Mouse (Mus musculus): ENCODE results near the gene Spice1. TPM values are rescaled to one million over a fixed set of nuclear protein-coding genes. Genes with fewer than 3 reads are reported as not detected.

Spice1 gene
- total RNA-seq, 2 experiments from 2014 or later, result 13.8 to 16.4 TPM

DNA sequence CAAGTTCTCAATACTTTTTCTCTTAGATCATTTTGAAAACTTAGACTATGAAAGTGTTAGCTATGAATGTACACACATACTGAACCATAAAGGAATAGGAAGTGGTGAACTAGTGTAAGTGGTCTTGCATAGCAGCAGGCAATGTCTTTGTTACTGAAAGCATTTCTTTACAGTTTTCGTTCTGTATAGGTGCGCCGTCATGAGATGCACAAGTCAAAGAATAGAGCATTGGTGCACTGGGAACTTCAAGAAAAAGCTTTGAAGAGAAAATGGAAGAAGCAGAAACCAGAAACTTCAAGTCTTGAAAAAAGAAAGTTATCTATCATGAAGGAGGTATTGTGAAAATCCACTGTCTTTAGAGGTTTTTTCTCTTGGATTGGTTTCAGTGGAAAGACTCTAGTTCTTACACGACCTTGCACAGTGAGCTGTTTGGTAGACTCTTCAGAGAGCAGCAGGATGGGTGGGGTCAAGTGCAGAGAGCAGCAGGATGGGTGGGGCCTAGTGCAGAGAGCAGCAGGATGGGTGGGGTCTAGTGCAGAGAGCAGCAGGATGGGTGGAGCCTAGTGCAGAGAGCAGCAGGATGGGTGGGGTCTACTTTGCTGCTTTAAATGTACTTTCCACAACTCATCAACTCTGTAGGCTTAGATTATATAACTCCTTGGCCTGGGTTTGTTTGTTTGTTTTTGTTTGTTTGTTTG lies 10.8 kb downstream of the Spice1 start:
- DNase-seq (ENCODE audit: low spot score in 2 of 2), result no peak
- intact Hi-C loops (cut with DNase I), result loop anchor here (10.0 kb wide), 1 partner anchor 213 kb away; no protein-coding TSS in a partner anchor

DNA sequence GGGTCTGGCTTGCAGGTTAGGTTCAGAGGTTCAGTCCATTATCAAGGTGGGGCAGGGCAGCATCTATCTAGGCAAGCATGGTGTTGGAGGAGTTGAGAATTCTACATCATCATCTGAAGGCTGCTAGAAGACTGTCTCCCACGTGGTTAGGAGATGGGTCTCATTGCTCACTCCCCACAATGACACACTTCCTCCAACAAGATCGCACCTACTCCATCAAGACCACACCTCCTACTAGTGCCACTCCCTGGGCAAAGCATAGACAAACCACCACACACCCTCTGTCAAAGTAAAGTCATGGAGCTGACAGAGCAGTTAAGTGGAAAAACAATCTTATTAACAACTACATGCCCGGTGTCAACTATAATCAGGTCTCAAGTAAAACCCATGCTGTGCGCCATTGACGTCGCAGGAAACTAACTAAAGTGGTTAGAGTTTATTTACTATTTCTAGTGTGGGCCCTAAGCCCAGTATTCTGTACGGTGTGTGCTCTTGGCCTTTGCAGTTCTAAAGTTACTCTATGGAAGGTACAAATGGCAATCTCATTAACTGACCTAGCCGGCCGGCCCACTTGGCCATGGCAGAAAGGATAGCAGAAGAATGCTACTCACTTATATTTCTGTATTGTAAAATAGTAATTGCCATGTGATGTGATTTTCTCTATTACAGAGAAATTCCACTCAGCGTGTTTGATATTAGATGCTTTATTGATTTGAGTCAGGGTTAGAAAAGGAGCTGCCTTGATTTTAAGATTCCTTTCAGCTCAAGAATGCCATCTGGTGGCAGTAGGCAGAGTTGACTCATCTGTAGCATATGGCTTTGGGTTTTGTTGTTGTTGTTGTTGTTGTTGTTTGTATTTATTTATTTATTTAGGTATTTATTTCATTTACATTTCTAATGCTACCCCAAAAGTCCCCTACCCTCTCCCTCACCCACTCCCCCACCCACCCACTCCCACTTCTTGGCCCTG lies 15.3 kb downstream of the Spice1 start:
- intact Hi-C loops (cut with DNase I), result loop anchor here (2.0 to 10.0 kb wide), 2 partner anchors 67 to 119 kb away; no protein-coding TSS in a partner anchor
- DNase-seq (ENCODE audit: low spot score in 2 of 2), result peak; percentile 18 to 41

DNA sequence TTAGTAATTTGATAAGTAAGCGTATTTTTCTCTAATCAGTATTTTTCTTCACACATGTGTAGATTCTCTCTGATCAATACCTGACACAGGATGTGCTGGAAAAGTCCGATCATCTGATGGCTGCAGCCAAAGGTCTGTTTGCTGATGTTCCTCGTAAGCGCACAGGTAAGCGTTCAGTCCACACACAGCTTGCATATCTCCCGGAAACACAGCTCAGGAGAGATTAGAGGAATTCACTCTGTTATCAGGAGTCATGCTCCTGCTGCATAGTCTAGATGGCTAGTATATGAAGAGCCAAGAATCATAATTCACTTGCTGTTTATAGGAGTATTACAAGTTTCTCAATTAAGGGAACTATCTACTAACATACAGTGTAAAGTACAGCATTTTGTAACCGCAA lies 18.6 kb downstream of the Spice1 start:
- intact Hi-C loops (cut with DNase I), result loop anchor here (10.0 kb wide), 1 partner anchor 71 kb away; no protein-coding TSS in a partner anchor
- DNase-seq (ENCODE audit: low spot score in 2 of 2), result no peak

DNA sequence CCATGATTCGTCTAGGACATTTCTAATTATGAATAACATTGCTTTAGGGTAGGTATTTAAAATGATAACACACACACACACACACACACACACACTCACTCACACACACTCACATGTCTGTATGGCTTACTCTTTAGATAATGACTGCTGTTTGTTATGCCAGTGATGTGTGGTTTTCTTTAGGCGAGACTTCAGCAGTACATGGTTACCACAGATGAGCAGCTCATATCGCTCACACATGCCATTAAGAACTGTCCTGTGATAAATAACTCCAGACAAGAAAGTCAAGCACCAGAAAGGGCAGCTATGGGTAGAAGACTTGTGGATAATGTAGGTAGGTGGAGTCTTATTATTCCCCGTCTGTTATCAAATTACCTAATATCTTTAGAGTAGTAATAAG lies 28.5 kb downstream of the Spice1 start:
- intact Hi-C loops (cut with DNase I), result no loop called here
- DNase-seq (ENCODE audit: low spot score in 2 of 2), result no peak

DNA sequence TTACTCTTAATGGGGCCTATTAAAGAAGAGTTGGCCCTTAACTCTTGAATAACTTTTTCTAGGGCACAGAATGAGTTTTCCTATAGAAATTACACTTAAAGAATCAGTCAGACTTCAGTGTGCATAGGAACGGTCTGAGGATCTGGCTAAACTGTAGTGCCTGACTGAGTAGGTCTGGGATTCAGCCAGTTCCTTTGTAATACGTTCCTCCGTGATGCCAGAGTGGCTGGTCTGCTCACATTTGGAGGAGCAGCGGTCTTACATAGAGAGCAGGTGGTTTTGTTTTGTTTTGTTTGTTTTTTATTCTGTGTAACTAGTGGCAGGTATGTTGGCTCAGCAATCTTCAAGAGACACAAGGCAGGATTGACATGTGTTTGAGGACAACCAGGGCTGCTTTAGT lies 33.1 kb downstream of the Spice1 start:
- no peak for DNase-seq (ENCODE audit: low spot score in 2 of 2)
- intact Hi-C loops (cut with DNase I), result no loop called here

DNA sequence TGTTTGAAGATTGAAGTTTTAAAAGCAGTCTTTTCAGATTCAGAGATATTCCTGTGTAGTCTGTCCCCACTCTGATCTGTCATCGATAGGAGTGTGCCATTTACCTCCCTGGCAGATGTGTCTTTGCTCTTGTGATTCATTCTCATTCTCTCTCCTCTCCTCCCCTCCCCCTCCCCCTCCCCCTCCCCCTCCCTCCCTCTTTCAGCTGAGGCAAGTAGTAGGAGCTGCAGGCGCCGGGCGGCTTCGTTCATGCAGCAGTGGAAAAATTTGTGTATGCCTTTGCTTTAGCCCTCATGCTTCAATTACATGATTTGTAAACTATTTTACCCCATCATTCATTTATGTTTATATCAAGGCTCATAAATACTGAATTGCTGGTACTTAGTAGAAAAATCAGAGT lies 34.7 kb downstream of the Spice1 start:
- intact Hi-C loops (cut with DNase I), result no loop called here
- DNase-seq (ENCODE audit: low spot score in 2 of 2), result no peak

DNA sequence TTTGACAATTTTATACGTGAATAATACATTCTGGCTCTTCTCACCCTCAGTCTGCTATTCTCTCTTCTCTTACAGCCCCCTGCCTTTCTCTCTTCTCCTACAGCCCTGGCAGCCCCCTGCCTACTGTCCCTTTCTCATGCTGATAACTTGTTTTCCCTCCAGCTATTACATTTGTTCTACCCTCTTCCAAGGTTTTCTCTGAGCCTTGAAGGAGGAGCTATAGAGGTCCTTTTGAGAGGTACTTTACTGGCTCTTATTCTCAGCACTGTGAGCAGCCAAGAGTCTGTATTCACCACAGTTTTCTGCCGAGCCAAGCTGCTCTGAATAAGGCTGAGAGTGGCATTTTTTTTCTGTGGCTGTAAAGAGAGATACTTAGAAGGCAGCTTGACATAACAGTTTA lies 36.6 kb downstream of the Spice1 start:
- intact Hi-C loops (cut with DNase I), result no loop called here
- DNase-seq (ENCODE audit: low spot score in 2 of 2), result no peak

DNA sequence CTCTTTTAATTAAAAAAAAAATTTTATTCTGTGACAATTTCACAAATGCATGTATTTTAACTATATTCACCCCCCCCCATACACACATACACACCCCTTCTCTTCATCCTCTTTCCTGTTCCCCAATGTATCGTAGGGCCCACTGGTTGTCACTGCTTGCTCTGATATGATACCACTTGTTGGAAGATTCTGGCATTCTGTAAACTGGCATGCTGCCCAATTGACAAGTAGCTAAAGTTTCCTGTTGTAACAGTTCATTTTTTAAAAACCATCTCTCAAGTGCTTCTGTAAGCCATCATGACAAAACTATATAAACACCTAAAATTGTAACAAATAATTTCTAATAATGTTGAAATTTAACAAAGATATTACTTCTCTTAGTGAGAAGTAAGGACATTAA lies 37.3 kb downstream of the Spice1 start:
- DNase-seq (ENCODE audit: low spot score in 2 of 2), result no peak
- intact Hi-C loops (cut with DNase I), result no loop called here

DNA sequence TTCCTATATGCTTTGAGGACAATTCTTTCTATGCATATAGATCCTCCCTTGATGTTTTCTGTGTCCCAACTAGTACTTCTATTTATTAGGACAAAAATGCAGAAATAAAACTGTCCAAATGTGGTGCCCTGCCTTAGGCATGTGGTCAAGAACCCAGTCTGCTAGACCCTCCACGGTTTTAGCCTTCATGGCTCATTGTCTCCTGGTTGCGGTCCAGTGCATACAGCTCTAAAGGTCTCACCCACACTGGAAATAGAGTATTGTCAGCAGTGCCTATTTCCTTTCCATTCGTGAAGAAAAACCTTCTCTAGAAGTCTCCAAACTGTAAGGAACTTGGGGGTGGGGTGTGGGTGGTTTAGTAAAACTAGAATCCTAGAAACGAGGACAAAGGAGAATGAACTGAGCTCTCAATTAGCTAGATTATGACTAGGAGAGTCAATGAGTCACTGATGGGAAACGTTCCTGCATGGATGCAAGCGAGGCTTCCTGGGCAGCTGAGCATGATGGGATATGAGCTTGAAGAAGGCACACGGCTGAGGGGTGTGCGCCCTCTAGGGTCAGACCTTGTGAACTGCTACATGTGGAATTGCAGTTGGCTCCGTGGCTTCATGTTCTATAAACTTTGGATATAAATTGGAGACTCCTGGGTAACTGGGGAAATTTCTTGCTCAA lies 45.1 kb downstream of the Spice1 start:
- intact Hi-C loops (cut with DNase I), result no loop called here
- peak; percentile 67 to 90 for DNase-seq (ENCODE audit: low spot score in 2 of 2)

DNA sequence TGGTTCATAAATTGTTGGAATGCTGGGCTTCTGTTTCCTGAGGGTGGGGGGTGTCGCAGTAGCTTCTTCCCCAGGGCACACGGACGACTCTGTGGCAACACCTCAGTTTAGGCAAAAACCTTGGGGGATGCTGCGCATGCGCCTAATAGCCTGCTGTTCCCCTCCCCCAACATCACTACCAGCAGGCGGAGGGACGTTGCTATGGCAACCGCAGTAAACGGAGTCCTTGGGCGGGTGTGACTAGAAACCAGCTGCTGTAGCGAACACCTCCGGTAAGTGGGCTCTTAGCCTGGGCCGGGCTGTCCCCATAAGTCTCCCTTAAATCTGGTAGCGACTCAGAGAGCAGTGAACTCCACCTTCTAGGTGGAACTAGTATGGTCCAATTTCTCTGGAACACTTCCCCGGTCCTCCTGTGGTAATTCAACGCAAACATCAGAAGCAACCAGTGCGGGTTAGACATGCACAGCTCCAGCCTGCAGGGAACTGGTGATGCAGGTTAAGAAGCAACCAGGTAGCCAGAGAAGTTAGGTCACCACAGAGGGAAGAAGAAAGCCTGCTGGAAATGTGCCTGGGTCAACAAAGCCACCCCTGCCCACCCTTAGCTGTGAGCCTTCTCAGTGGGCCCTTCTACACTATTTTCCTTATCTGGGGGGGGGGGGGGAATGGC lies 47.8 kb downstream of the Spice1 start, which contains the start of gene Cfap44:
Gene Cfap44, plus strand, starts transcription at position 220 of the 667 bp plus-strand sequence.
- DNase-seq (ENCODE audit: low spot score in 2 of 2), result peak; percentile 91 to 96
- intact Hi-C loops (cut with DNase I), result no loop called here

DNA sequence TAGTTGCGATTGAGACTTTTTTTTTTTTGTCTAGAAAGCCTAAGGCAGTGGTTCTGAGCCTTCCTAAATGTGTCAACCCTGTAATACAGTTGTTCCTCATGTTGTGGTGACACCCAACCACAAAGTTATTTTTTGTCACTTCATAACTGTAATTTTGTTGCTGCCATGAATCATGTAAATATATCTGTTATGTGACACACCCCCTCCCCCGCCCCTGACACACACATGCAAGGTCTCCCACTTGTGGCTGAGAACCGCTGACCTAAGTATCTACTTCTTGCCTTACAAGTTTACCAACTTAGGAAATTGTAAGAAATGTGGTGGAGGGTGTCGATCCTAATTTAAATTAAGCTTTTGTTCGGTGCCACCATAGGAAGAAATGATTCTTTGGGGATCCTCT lies 58.0 kb downstream of the Spice1 start:
- intact Hi-C loops (cut with DNase I), result no loop called here
- DNase-seq (ENCODE audit: low spot score in 2 of 2), result no peak

DNA sequence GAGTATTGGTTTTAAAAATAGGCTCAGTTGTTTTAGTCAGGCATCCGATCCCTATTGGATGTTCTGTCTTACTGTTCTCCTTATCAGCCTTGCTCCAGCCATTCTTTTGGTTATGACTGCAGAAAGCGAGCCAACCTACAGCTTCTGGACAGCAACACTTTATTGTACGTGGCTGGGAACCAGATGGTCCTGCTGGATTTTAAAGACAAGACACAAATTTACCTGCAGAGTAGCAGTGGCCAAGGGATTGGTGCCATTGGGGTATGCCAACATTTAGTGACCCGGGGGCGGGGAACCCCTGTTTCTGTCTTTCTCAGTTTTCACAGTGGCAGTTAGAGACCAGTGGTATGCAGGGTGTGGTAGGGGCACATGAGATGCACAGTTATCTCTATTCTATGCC lies 60.3 kb downstream of the Spice1 start:
- intact Hi-C loops (cut with DNase I), result no loop called here
- DNase-seq (ENCODE audit: low spot score in 2 of 2), result no peak

DNA sequence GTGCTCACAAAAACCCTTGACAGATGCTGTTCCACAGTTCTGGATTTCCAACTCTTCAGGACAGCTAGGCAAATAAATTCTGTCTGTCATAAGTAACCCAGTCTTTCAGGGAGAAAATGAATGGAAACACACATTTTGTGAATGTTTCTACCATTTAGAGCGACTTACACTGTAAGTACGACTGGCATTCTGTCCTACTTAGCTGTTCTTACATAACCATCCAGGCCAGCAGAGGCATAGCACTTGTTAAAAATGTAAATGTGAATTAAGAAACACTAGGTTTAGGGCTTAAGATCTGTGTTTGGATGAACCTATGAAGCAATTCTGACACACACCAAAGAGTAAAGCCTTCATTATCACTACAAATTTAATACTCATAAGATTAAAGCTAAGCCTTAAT lies 61.4 kb downstream of the Spice1 start:
- no peak for DNase-seq (ENCODE audit: low spot score in 2 of 2)
- intact Hi-C loops (cut with DNase I), result no loop called here

DNA sequence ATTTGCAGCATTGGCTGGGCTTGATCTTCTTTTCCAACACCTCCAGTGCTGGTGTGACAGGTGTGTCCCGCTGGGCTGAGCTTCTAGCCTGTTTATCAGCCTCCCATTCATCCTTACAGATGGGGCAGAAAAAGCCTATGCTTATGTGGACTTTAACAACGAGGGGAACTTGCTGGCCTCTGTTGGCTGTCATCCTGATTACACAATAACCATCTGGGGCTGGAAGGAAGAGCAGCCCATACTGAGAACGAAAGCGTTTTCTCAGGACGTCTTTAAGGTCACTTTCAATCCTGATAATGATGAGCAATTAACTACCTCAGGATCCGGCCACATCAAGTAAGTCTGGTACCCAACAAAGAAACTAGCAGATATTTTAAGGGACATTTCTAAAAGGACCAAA lies 63.3 kb downstream of the Spice1 start:
- no peak for DNase-seq (ENCODE audit: low spot score in 2 of 2)
- intact Hi-C loops (cut with DNase I), result no loop called here

DNA sequence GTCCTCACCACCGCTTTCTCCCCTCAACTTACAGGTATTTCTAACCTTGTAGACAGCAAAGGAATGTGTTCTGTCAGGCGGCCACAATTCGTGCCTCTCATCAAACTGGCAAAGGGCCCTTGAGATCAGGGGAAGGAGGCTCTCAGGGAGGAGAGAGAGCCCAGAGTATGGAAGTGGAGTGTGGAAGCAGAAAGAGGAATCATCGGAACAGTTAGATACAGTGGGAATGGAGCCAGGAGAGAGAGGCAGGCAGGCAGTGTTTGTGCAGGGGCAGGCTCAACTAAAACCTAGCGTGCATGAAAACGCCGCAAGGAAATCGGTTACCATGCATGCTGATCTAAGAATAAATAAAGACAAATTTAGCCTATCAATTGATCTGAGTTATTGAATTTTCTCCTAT lies 70.7 kb downstream of the Spice1 start:
- peak; percentile 26 to 46 for DNase-seq (ENCODE audit: low spot score in 2 of 2)
- intact Hi-C loops (cut with DNase I), result no loop called here

DNA sequence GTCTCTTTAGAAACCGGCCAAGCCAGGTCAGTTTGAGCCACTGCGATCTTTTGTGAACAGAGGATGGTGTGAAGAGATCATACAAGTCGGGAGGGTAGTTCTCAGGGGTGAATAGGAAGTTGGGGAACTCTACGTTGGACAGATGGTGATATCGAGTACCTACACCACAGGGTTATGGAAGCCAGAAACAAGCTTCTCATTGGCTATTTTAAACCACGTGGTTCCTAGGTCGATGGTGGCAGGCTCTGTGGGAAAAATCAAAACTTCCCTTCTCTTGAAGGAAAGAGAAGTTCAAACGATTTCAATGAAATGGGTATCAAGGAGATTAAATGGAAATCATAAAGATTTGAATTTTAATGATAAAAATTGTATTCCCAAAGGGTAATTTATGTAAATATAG lies 74.8 kb downstream of the Spice1 start:
- no peak for DNase-seq (ENCODE audit: low spot score in 2 of 2)
- intact Hi-C loops (cut with DNase I), result no loop called here

DNA sequence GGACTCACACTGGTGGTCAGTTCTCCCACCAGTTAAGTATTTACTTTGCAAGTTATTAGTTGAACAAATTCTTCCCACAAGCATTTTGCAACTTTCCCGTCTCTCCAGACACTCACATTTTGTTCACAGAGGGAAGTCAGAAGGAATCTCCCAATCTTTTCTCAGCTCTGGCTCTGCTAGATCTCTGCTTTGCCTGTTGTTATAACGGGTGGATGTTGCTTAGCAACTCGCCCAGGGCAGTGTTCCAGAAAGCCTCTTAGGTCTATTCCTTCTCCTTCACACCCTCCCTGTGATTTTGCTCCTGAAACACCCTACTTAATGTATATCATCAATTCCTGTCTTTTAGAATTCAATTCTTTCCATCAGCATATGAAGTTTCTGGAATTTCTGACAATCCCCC lies 76.6 kb downstream of the Spice1 start:
- peak; percentile 80 to 90 for DNase-seq (ENCODE audit: low spot score in 2 of 2)
- intact Hi-C loops (cut with DNase I), result no loop called here

DNA sequence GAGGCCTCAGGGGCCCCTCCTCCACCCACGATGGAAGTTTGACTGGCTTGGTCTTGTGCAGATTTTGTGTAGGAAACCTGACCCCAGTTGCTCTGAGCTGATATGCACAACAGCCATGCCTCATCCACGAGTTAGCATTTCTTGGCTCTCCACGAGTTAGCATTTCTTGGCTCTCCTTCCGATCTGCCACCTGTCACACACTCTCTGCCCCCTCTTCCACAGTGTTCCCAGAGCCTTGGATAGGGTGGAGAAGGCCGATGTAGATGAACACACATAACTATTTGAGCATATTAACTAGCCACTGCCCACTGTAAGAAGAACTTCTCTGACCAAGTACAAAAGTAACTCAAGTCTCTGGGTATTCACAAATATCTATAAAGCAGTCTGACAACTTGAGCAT lies 81.5 kb downstream of the Spice1 start:
- DNase-seq (ENCODE audit: low spot score in 2 of 2), result no peak
- intact Hi-C loops (cut with DNase I), result no loop called here

DNA sequence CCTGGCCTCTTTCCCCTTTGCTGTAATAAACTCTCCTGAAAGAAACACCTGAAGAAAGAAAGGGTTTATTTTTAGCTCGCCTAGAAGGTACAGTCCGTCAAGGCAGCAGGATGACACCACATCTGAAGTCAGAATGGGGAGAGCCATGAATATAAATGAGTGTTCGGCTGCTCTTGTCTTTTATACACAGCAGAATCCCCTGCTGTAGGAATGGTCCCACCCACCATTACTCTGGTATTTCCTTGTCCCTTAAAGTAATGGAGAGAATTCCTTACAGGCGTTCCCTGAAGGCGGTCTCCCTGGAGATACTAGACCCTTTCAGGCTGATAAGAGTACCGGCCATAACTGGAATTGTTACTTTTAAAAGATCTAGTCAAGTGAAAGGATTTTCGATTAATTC lies 83.1 kb downstream of the Spice1 start:
- intact Hi-C loops (cut with DNase I), result no loop called here
- no peak for DNase-seq (ENCODE audit: low spot score in 2 of 2)

Measured in left cerebral cortex, postnatal 14 days (tissue).